Mouse (Mus musculus) cerebellum, adult 2 months (tissue): ENCODE data around the gene Plcb4.

Experiments used
- CTCF ChIP-seq: fragments of 200-500 bp; IDR thresholded peaks from 2 replicates; pipeline ENCODE4 v1.5.1; 2011; ENCODE audit warnings: low read depth, mild to moderate bottlenecking, control low read depth, low read length, moderate library complexity, borderline replicate concordance; ENCODE audit not compliant: insufficient read depth
- POLR2A ChIP-seq: fragments of 200-500 bp; IDR thresholded peaks from 2 replicates; pipeline ENCODE4 v1.6.1; 2011; ENCODE audit warnings: low read length, control low read depth, borderline replicate concordance; ENCODE audit not compliant: insufficient read depth

DNA sequence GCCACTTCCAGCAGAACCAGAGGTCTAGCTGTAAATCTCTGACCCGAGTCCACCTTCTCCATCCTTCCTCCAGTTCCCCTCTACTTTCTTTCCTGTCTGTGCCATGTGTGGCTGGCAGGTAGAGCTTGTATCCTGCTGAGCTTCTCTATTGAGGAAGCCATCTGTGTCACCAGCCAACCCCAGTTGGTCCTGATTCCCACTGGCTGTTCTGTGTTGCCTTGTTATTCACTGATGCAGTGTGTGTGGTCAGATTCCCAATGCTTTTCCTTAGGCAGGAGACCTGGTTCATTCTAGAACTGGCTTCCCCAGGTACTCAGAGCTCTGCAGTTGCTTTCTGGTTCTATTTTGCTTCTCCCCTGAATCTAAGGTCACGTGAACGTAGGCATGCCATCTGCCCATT lies 177.6 kb downstream of the Plcb4 start:
- TF ChIP-seq CTCF = no peak
- TF ChIP-seq POLR2A = peak; percentile 43; the same call in 1 of the 2 replicates
